8 mouse cellular contexts compared by ENCODE assay signal in the genomic region with DNA sequence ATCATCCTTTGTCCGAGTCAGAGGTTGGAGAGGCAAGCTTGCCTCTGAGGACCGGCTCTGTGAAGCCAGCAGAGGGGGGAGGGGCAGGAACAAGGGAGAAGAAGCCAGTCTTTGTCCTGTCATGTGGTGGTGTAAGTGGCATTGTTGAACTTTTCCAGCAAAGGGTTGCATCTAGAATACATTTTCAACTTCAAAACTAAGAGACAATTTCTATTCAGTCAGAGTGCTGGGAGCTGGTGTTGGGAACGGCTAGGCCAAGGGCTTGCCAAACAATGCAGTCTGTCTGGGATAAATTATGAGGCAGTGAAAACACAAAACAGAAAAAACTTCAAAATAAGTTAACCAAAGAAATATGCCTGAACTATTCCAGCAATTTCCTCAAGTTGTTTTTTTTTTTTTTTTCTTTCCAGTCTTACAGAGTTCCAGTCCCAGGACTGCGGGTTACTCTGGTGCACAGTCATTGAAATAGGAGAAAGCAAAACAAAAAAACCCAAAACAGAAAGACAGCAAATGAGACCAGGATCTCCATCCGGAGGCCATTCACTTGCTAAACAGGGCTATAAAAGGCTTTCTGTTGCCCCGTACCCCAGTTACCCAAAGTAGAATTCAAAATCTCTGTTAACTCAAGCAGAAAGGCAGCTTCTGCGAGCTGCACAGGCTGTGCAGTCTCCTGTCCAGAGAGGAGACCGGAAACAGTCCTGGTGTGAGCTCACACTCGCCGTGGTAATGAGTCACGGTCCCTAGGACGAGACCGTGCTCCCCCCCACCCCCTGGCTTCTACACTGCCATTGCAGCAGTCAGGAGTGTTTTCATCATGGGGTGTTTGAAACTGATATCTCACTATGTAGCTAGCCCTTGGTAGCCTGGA.
DNase-seq lines count a peak whose midpoint lies in the region; ATAC-seq and TF ChIP-seq lines count a peak whose summit lies in the region.

No protein-coding gene starts in this region.

- H3K27me3 ChIP-seq in forebrain, embryonic 12.5 days = no peaks in the 10 kb centered on the region
- H3K27me3 ChIP-seq in hindbrain, embryonic 11.5 days (ENCODE audit: control insufficient read depth, insufficient read depth, low read length) = 0 out of 2 replicates have a peak, but pooled peaks cover 2% of the 10 kb centered on the region
- no peaks in the 10 kb centered on the region for H3K27me3 ChIP-seq in midbrain, embryonic 15.5 days (replicated peaks)

- peaks cover 4% of the 10 kb centered on the region; the same call in 1 of the 2 replicates for H3K9me3 ChIP-seq in forebrain, embryonic 12.5 days
- H3K9me3 ChIP-seq in hindbrain, embryonic 11.5 days (ENCODE audit: control insufficient read depth, low read length) = no peaks in the 10 kb centered on the region
- H3K9me3 ChIP-seq in midbrain, embryonic 15.5 days = no peaks in the 10 kb centered on the region

- TF ChIP-seq CTCF in brain, embryonic 14.5 days (IDR thresholded peaks at IDR 0.05; ENCODE audit: borderline replicate concordance, extremely low read depth, insufficient read depth, insufficient read length) = no peak

- TF ChIP-seq POLR2A in brain, embryonic 14.5 days (IDR thresholded peaks at IDR 0.05; ENCODE audit: borderline replicate concordance, extremely low read depth, insufficient read depth, insufficient read length, poor library complexity, severe bottlenecking) = no peak

- H3K4me1 ChIP-seq in forebrain, embryonic 12.5 days = peaks cover 22% of the 10 kb centered on the region
- H3K4me1 ChIP-seq in hindbrain, embryonic 11.5 days (replicated peaks; ENCODE audit: control insufficient read depth, insufficient read depth, low read length) = peaks cover 3% of the 10 kb centered on the region; the same call in 1 of the 2 replicates
- H3K4me1 ChIP-seq in midbrain, embryonic 15.5 days = 0 out of 2 replicates have a peak, but pooled peaks cover 4% of the 10 kb centered on the region

- no peak overlapping the region for H3K9ac ChIP-seq in forebrain, embryonic 12.5 days
- no peak overlapping the region for H3K9ac ChIP-seq in hindbrain, embryonic 11.5 days (ENCODE audit: low read depth, low read length)
- H3K9ac ChIP-seq in midbrain, embryonic 15.5 days = no peak overlapping the region

- H3K27ac ChIP-seq in forebrain, embryonic 12.5 days = peak overlapping the region; percentile 88
- H3K27ac ChIP-seq in hindbrain, embryonic 11.5 days (ENCODE audit: low read depth, low read length) = peak overlapping the region; percentile 69
- H3K27ac ChIP-seq in midbrain, embryonic 15.5 days = peak overlapping the region; percentile 71

- ATAC-seq in forebrain, embryonic 12.5 days (ENCODE audit: low FRiP score) = peak; percentile 72
- ATAC-seq in hindbrain, embryonic 11.5 days (ENCODE audit: low FRiP score) = peak; percentile 75; the same call in 1 of the 2 replicates
- ATAC-seq in midbrain, embryonic 15.5 days (replicated peaks) = no peak

- 6% methylated on average over 13 of the region's 13 CpGs for WGBS in forebrain, embryonic 12.5 days
- WGBS in hindbrain, embryonic 11.5 days = 6% methylated on average over 13 of the region's 13 CpGs
- 11% methylated on average over 13 of the region's 13 CpGs for WGBS in midbrain, embryonic 15.5 days

- H3K4me2 ChIP-seq in forebrain, embryonic 12.5 days = 0 out of 2 replicates have a peak overlapping the region, but pooled peaks have one; percentile 0
- H3K4me2 ChIP-seq in hindbrain, embryonic 11.5 days (replicated peaks; ENCODE audit: low read depth, low read length) = no peak overlapping the region
- no peak overlapping the region for H3K4me2 ChIP-seq in midbrain, embryonic 15.5 days

- peak; percentile 89 for DNase-seq in Muller cell, postnatal 12 days (ENCODE audit: inconsistent ontology term)
- DNase-seq in brain, embryonic 14.5 days (ENCODE audit: low read depth) = peak; percentile 87
- peak; percentile 80 for DNase-seq in hindbrain, embryonic 11.5 days (ENCODE audit: low spot score)
- DNase-seq in layer of hippocampus, postnatal 36 days = peak; percentile 41 to 69
- DNase-seq in T-cell, adult 2 months (ENCODE audit: low spot score) = no peak
- DNase-seq in thymus, adult 18-20 months = no peak

- no peaks in the 10 kb centered on the region; the same call in 1 of the 2 replicates for H3K36me3 ChIP-seq in forebrain, embryonic 12.5 days (replicated peaks)
- 0 out of 2 replicates have a peak, but pooled peaks cover 2% of the 10 kb centered on the region for H3K36me3 ChIP-seq in hindbrain, embryonic 11.5 days (ENCODE audit: control insufficient read depth, insufficient read depth, low read length)
- no peaks in the 10 kb centered on the region for H3K36me3 ChIP-seq in midbrain, embryonic 15.5 days (replicated peaks)

- no peak overlapping the region for H3K4me3 ChIP-seq in forebrain, embryonic 12.5 days (replicated peaks)
- H3K4me3 ChIP-seq in hindbrain, embryonic 11.5 days (ENCODE audit: low read depth, low read length) = no peak overlapping the region
- no peak overlapping the region for H3K4me3 ChIP-seq in midbrain, embryonic 15.5 days

Comparison
In these comparisons a context has a peak if more than half of its experiments do, and no peak if none do; other contexts are left out.
1. DNase-seq: peak in Muller cell, postnatal 12 days (single experiment), brain, embryonic 14.5 days (single experiment), hindbrain, embryonic 11.5 days (single experiment) and layer of hippocampus, postnatal 36 days (2 of 2); none in T-cell, adult 2 months (single experiment) and thymus, adult 18-20 months (0 of 2).
2. Peak in every context shown above with its lines, with median percentiles within 50 percentile points of each other: H3K27ac ChIP-seq.